Mouse (Mus musculus): ENCODE data around the gene Parvg. TPM values are rescaled to one million over a fixed set of nuclear protein-coding genes. Genes with fewer than 3 reads are reported as not detected.
A peak's percentile ranks its signal among the peaks of the same experiment; 100 is the strongest.
"Not testable (repeated sequence)": the region's sequence is repeated elsewhere in the genome, so short reads cannot be mapped to it uniquely, and the experiment has no call there.

Gene Parvg
- polyA plus RNA-seq, 1 experiment = 4.8 TPM

DNA sequence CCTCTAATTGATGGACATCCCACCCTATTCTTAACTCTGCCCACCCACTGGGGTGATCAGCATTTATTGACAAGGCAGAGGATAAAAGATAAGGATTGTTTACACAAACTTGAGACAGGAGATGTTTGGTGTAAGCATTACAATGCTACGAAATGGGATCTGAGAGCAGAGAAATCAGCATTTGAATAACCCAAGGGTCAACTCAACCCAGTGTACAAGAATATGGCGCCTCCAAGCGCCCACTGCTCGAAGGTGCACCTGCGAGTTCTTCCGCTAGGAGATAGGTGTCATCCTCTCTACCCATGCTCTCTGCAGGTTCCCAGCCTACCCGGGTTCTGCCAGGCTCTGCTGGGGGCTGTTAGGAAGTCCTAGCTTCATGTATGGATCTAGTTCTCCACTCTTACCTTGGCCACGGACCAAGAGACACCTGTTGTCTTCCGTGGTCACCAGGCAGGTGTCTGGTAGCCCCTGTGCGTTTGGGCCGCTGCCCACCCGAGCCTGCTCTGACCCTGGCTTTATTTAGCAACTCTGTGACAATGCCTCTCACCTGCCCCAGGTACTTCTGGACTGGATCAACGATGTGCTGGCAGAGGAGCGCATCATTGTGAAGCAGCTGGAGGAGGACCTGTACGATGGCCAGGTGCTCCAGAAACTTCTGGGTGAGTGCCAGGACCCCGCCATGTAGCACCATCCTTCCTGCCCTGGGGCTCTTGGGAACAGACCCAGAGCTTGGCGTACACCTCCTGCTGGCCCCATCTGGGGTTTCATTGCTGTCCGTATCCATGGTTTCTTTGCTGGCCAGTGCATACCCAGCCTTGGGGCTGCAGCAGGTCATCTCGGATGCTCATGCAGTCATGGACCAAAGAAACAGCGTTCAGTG is 41.4 kb upstream of the Parvg start:
- no peaks in the 10 kb centered on the region for H3K36me3 ChIP-seq (ENCODE audit: control insufficient read depth, insufficient read depth, low read length)
- no peak overlapping the region for H3K27ac ChIP-seq (ENCODE audit: insufficient read depth, low read depth, low read length)
- H3K4me3 ChIP-seq (ENCODE audit: low read depth, low read length) = no peak overlapping the region
- WGBS = 60% methylated on average over 20 of the region's 20 CpGs
- no peaks in the 10 kb centered on the region for H3K4me1 ChIP-seq (ENCODE audit: control insufficient read depth, insufficient read depth, insufficient read length, low read length)
- TF ChIP-seq CTCF (IDR thresholded peaks at IDR 0.05; ENCODE audit: extremely low read depth, insufficient read length, insufficient replicate concordance, low read depth, low read length) (no peak), POLR2A (IDR thresholded peaks at IDR 0.05; ENCODE audit: low read depth, low read length) (no peak)
- no peaks in the 10 kb centered on the region for H3K27me3 ChIP-seq (ENCODE audit: control insufficient read depth, insufficient read depth, low read length)

DNA sequence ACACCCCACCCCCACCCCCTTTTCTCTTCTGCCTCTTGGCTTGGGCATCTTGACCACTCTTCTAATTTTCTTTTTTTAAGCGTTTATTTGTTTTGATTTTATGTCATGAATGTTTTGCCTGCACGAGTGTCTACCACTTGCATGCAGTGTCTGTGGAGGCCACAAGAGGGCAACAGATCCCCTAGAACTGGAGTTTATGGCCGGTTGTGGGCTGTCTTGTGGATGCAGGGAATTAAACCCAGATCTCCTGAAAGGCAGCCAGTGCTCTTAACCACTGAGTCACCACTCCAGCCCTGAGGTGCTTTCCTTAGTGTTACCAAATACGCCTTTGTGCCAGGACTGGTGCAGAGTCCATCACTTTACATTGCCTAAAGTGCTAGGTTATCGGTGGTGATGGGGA is 39.8 kb upstream of the Parvg start:
- Histone ChIP-seq H3K27ac (ENCODE audit: insufficient read depth, low read depth, low read length) (no peak overlapping the region), H3K4me3 (ENCODE audit: low read depth, low read length) (no peak overlapping the region), H3K27me3 (ENCODE audit: control insufficient read depth, insufficient read depth, low read length) (no peaks in the 10 kb centered on the region), H3K36me3 (ENCODE audit: control insufficient read depth, insufficient read depth, low read length) (no peaks in the 10 kb centered on the region), H3K4me1 (ENCODE audit: control insufficient read depth, insufficient read depth, insufficient read length, low read length) (no peaks in the 10 kb centered on the region)
- 62% methylated on average over 5 of the region's 5 CpGs for WGBS
- TF ChIP-seq POLR2A (IDR thresholded peaks at IDR 0.05; ENCODE audit: low read depth, low read length) (no peak), CTCF (IDR thresholded peaks at IDR 0.05; ENCODE audit: extremely low read depth, insufficient read length, insufficient replicate concordance, low read depth, low read length) (peak; percentile 75; the same call in 1 of the 2 replicates)

DNA sequence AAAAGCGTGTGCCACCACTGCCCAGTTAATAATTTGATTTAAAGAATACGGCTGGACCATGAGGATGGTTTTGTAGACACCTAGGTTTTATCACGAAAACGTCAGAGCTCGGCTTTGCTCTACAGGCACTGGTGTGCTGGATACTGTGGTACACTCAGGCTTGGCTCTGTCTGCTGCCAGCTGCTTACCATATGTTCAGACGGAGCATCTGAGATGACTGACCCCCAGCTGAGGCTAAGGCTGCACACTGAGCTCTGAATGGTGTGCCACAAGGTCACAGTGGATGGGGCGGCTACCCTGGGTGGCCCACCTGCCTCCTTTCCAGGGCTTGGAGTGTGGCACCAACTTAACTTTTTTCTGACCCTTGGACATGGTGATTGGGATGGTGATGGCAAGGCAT is 38.4 kb upstream of the Parvg start:
- no peaks in the 10 kb centered on the region for H3K4me1 ChIP-seq (ENCODE audit: control insufficient read depth, insufficient read depth, insufficient read length, low read length)
- no peaks in the 10 kb centered on the region for H3K27me3 ChIP-seq (ENCODE audit: control insufficient read depth, insufficient read depth, low read length)
- H3K27ac ChIP-seq (ENCODE audit: insufficient read depth, low read depth, low read length) = no peak overlapping the region
- TF ChIP-seq POLR2A (IDR thresholded peaks at IDR 0.05; ENCODE audit: low read depth, low read length) (no peak), CTCF (IDR thresholded peaks at IDR 0.05; ENCODE audit: extremely low read depth, insufficient read length, insufficient replicate concordance, low read depth, low read length) (no peak)
- 84% methylated on average over 7 of the region's 7 CpGs for WGBS
- no peaks in the 10 kb centered on the region for H3K36me3 ChIP-seq (ENCODE audit: control insufficient read depth, insufficient read depth, low read length)
- no peak overlapping the region for H3K4me3 ChIP-seq (ENCODE audit: low read depth, low read length)

DNA sequence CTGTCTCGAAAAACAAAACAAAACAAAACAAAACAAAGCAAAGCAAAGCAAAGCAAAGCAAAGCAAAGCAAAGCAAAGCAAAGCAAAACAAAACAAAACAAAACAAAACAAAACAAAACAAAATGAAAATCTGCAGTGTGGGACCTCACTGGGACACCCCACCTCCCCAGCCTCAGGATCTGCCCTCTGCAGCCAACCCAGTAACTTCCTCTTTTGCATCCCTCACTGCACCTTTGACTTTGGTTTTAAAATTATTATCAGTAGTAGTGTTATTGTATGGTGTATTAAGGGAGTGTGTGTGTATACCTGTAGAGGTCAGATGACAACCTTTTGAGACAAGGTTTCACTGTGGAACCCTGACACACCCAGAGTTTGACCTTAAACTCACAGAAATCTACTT is 34.9 kb upstream of the Parvg start:
- not testable (repeated sequence) for H3K4me3 ChIP-seq (ENCODE audit: low read depth, low read length); H3K36me3 ChIP-seq (ENCODE audit: control insufficient read depth, insufficient read depth, low read length); H3K27me3 ChIP-seq (ENCODE audit: control insufficient read depth, insufficient read depth, low read length); H3K4me1 ChIP-seq (ENCODE audit: control insufficient read depth, insufficient read depth, insufficient read length, low read length); H3K27ac ChIP-seq (ENCODE audit: insufficient read depth, low read depth, low read length)
- 68% methylated on average over 1 of the region's 1 CpGs for WGBS

DNA sequence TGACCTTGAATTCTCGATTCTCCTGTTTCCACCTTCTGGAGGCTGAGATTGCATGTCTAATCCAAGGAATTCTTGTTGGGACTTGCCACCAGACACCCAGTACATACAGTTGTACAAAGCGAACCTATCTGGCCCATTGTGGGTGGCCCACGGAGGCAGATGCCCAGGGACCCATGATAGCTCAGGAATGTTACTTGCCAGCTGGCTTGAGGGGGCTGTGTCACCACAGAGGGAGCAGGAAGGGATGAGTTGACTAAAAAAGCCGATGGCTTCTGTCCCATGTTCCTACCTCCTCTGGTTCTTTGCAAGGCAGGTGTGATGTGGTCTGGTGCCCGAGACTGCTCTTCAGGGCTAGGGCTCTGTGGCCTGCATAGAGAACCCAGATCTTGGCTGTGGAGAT is 32.7 kb upstream of the Parvg start:
- Histone ChIP-seq H3K4me1 (ENCODE audit: control insufficient read depth, insufficient read depth, insufficient read length, low read length) (no peaks in the 10 kb centered on the region), H3K27ac (ENCODE audit: insufficient read depth, low read depth, low read length) (no peak overlapping the region), H3K4me3 (ENCODE audit: low read depth, low read length) (no peak overlapping the region), H3K36me3 (ENCODE audit: control insufficient read depth, insufficient read depth, low read length) (no peaks in the 10 kb centered on the region), H3K27me3 (ENCODE audit: control insufficient read depth, insufficient read depth, low read length) (no peaks in the 10 kb centered on the region)
- no peak for TF ChIP-seq CTCF (IDR thresholded peaks at IDR 0.05; ENCODE audit: extremely low read depth, insufficient read length, insufficient replicate concordance, low read depth, low read length)
- no peak for TF ChIP-seq POLR2A (IDR thresholded peaks at IDR 0.05; ENCODE audit: low read depth, low read length)
- WGBS = 80% methylated on average over 5 of the region's 5 CpGs

DNA sequence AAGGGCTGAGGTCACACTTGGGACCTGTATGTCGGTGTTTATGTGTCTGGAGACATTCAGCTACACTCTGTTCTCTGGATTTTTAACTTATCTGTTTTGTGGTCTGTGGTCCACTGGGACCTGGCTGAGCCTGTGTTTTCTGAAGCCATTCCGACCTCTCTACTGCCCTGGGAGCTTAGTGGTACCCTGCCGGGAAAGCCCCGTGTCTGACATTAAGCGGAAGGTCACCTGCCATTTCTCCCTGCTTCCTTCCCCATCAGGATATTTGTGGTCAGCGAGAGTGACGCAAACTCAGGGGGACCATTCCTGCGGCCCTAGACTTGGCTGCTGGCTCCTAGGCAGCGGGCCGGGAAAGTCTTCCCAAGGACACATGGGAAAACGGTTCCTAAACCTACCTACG is 30.2 kb upstream of the Parvg start:
- TF ChIP-seq POLR2A (IDR thresholded peaks at IDR 0.05; ENCODE audit: low read depth, low read length) = no peak
- no peak for TF ChIP-seq CTCF (IDR thresholded peaks at IDR 0.05; ENCODE audit: extremely low read depth, insufficient read length, insufficient replicate concordance, low read depth, low read length)
- Histone ChIP-seq H3K4me1 (ENCODE audit: control insufficient read depth, insufficient read depth, insufficient read length, low read length) (no peaks in the 10 kb centered on the region), H3K4me3 (ENCODE audit: low read depth, low read length) (no peak overlapping the region), H3K27me3 (ENCODE audit: control insufficient read depth, insufficient read depth, low read length) (no peaks in the 10 kb centered on the region), H3K36me3 (ENCODE audit: control insufficient read depth, insufficient read depth, low read length) (no peaks in the 10 kb centered on the region), H3K27ac (ENCODE audit: insufficient read depth, low read depth, low read length) (no peak overlapping the region)
- WGBS = 77% methylated on average over 12 of the region's 12 CpGs

DNA sequence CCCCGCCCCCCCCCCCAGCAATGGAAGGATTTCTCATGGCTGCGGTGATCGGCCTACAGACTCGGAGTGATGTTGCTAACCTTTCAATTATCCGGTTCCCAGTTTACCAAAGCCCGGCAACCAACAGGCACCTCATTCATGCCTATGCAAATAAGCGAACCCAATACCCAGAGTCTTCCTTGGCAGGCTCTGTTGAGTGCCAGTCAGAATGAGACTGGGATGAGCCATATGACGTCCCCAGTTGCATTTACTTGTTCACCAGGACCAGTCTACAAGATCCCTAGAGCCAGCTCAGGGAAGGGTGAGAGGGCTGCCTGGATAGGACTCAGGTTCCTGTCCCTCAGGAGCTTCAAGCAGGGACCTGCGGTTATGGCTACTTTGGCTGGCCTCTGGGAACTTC is 29.4 kb upstream of the Parvg start:
- WGBS = 85% methylated on average over 9 of the region's 9 CpGs
- Histone ChIP-seq H3K36me3 (ENCODE audit: control insufficient read depth, insufficient read depth, low read length) (no peaks in the 10 kb centered on the region), H3K27me3 (ENCODE audit: control insufficient read depth, insufficient read depth, low read length) (no peaks in the 10 kb centered on the region), H3K27ac (ENCODE audit: insufficient read depth, low read depth, low read length) (no peak overlapping the region), H3K4me1 (ENCODE audit: control insufficient read depth, insufficient read depth, insufficient read length, low read length) (no peaks in the 10 kb centered on the region), H3K4me3 (ENCODE audit: low read depth, low read length) (no peak overlapping the region)
- TF ChIP-seq POLR2A (IDR thresholded peaks at IDR 0.05; ENCODE audit: low read depth, low read length) (no peak), CTCF (IDR thresholded peaks at IDR 0.05; ENCODE audit: extremely low read depth, insufficient read length, insufficient replicate concordance, low read depth, low read length) (no peak)
